Mouse (Mus musculus): ENCODE data around the gene Hdac9. TPM values are rescaled to one million over a fixed set of nuclear protein-coding genes. Genes with fewer than 3 reads are reported as not detected.

The Hdac9 gene
- polyA plus RNA-seq, 1 experiment from 2014 or later: 9.1 TPM

DNA sequence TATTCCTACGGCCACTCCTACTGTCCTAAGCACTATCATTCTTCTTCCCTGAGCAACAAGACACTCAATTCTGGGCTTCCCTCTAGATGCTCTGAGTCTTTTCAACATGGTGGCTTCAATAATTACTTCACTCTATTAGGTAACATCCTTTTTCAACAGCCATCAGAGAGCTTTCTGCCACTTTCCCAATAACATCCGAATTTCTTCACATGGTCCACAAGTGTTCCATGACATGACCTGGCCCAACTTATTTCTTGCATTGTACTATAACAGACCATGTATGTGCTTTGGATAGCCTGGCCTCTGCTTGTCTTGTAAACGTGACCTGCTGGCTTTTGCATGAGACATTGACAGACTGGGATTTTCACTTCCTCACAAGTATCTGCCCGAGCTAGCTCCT lies 538.3 kb downstream of the Hdac9 start:
- Histone ChIP-seq H3K9ac (no peak overlapping the region), H3K4me1 (no peaks in the 10 kb centered on the region), H3K36me3 (no peaks in the 10 kb centered on the region), H3K27me3 (no peaks in the 10 kb centered on the region), H3K27ac (no peak overlapping the region), H3K4me3 (no peak overlapping the region), H3K9me3 (replicated peaks) (no peaks in the 10 kb centered on the region), H3K4me2 (replicated peaks) (no peak overlapping the region)
- ATAC-seq (ENCODE audit: low FRiP score): no peak
- 85% methylated on average over 4 of the region's 4 CpGs for WGBS

DNA sequence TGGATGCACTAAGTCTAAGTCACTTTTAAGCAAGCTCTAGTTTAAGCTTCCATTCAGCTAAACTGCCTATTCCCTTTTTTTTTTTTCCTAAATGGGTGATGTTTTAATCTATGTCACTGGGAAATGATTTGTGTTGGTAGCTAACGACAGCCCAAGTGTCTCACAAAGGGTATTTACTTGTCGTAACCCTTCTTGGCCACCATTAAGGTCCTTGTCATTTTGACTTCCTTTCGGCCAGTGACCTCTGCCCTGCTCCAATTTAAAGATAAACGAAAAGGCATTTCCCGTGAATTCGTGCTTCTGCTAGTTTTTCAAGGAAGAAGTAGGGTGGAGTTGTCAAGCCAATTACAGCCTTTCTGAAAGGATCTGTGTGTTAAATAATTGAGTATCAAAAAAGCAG lies 565.0 kb downstream of the Hdac9 start:
- no peak overlapping the region for H3K4me2 ChIP-seq (replicated peaks)
- H3K27me3 ChIP-seq: no peaks in the 10 kb centered on the region
- H3K36me3 ChIP-seq: no peaks in the 10 kb centered on the region
- H3K9me3 ChIP-seq (replicated peaks): no peaks in the 10 kb centered on the region
- H3K4me3 ChIP-seq: no peak overlapping the region
- H3K9ac ChIP-seq: no peak overlapping the region
- ATAC-seq (ENCODE audit: low FRiP score): no peak
- H3K27ac ChIP-seq: no peak overlapping the region
- H3K4me1 ChIP-seq: no peaks in the 10 kb centered on the region
- WGBS: 4% methylated on average over 6 of the region's 6 CpGs

DNA sequence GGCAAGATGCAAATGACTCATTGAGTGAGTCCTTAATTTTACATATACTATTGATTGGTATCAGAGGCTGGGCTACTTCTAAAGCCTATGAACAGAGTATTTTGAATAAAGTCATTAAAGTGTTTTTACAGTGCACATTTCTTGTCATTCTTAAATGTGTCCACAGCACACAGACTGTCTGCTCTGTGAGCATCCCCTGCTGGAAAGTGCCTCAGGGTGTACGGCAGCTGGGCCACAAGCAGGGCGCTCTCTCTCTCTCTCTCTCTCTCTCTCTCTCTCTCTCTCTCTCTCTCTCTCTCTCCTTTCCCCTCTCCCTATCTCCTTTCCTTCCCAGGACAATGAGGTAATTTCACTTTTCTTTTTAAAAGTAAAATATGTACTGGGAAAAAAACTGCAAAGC lies 569.4 kb downstream of the Hdac9 start:
- H3K4me1 ChIP-seq: no peaks in the 10 kb centered on the region
- H3K4me2 ChIP-seq (replicated peaks): no peak overlapping the region
- no peak overlapping the region for H3K27ac ChIP-seq
- H3K27me3 ChIP-seq: no peaks in the 10 kb centered on the region
- no peak overlapping the region for H3K4me3 ChIP-seq
- no peak for ATAC-seq (ENCODE audit: low FRiP score)
- H3K9ac ChIP-seq: no peak overlapping the region
- 65% methylated on average over 2 of the region's 2 CpGs for WGBS
- no peaks in the 10 kb centered on the region for H3K36me3 ChIP-seq
- no peaks in the 10 kb centered on the region for H3K9me3 ChIP-seq (replicated peaks)

DNA sequence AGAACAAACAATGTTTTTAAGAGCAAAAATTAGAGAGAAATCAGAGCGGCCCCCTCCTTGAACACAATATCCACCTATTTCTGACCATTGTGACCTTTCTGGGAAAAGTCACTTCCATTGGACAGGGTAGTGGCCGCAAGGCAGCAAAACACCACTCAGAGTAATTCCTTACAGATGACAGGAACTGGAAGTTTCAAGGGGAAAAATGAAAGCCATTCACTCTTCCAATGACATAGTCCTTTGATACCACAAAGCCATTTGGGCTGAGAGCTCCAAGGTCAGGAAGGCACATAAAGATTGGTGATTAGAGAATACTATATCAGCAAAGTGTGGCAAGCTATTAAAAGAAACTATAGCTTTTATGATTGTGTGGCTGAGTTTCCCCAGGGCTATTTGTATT lies 574.1 kb downstream of the Hdac9 start:
- ATAC-seq (ENCODE audit: low FRiP score): no peak
- H3K27ac ChIP-seq: no peak overlapping the region
- no peak overlapping the region for H3K4me3 ChIP-seq
- no peak overlapping the region for H3K9ac ChIP-seq
- no peaks in the 10 kb centered on the region for H3K9me3 ChIP-seq (replicated peaks)
- H3K4me1 ChIP-seq: no peaks in the 10 kb centered on the region
- 68% methylated on average over 2 of the region's 2 CpGs for WGBS
- H3K27me3 ChIP-seq: no peaks in the 10 kb centered on the region
- H3K4me2 ChIP-seq (replicated peaks): no peak overlapping the region
- no peaks in the 10 kb centered on the region for H3K36me3 ChIP-seq

DNA sequence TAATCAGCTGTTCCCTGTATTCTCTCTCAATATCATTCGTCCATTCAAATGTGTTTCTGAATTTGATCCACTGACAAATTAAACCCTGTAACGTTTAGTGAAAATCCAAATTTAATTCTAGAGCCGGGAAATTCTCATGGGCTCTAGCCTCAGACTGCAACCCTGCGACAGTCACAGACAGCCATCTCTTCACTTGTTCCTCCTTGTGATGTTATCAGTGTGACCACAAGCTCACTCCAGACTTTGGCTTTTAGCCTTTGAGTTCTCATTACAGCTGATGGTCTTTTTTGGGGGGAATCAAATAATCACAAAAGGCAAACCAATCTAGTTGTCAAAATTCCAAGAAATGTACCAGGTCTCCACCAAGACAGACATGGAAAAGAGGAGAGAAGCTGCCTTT lies 578.0 kb downstream of the Hdac9 start:
- 84% methylated on average over 4 of the region's 4 CpGs for WGBS

DNA sequence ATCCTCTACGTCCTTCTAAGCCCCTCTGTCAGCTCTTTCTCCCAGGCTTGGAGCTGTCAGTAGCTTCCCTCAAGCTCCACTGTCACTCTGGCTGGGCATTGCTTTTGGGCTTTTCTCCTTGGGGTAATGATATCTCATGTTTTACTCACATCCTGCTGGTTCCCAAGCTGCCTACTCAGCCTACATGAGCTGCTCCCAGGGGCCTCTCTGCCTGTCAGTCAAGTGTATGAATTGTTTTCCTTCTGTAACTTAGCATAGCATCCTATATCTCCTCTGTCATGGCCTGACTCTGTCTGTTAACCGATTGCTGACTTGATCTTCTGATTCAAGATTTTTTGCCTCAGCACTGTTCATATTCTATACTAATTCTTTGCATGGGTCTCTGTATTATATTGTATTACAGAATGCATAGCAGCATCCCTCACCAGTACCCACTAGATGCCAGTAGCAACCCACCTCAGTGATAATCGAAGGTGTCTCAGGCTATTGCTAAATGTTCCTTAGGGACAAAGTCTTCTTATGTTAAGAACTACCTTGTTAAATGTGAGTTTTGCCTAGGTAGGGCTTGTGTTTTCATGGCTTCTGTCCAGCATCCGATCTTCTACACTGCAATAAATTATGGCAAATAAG lies 582.3 kb downstream of the Hdac9 start:
- Histone ChIP-seq H3K27ac (no peak overlapping the region), H3K36me3 (no peaks in the 10 kb centered on the region), H3K4me2 (replicated peaks) (no peak overlapping the region), H3K27me3 (no peaks in the 10 kb centered on the region), H3K9ac (no peak overlapping the region), H3K9me3 (replicated peaks) (no peaks in the 10 kb centered on the region), H3K4me3 (no peak overlapping the region), H3K4me1 (0 out of 2 replicates have a peak, but pooled peaks cover 4% of the 10 kb centered on the region)
- no peak for ATAC-seq (ENCODE audit: low FRiP score)
- 80% methylated on average over 4 of the region's 4 CpGs for whole genome bisulfite sequencing

More for the DNA sequence above, 578.0 kb downstream of the Hdac9 start:
- Histone ChIP-seq H3K36me3 (no peaks in the 10 kb centered on the region), H3K4me1 (0 out of 2 replicates have a peak, but pooled peaks cover 4% of the 10 kb centered on the region), H3K9me3 (replicated peaks) (no peaks in the 10 kb centered on the region), H3K4me2 (replicated peaks) (no peak overlapping the region), H3K27ac (no peak overlapping the region), H3K27me3 (no peaks in the 10 kb centered on the region), H3K9ac (no peak overlapping the region), H3K4me3 (no peak overlapping the region)
- ATAC-seq (ENCODE audit: low FRiP score): no peak

DNA sequence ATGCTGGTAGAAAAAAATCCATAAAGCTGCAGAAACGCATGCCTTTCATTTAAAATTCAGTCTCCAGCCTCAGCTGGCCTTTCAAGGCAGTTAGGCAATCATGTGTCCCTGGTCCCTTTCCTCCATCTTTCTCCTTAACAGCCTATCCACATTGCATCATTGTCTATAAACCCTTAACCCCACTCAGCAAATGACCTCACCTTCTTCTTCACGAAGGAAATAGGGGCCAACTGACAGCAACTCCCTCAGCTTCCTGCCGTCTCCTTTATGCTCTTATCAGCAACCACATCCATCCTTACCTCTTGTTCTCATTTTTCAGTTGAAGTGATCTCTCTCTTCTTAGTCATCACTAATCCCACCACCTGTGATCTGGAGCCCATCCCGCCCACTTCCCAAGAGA lies 584.0 kb downstream of the Hdac9 start:
- WGBS: 69% methylated on average over 4 of the region's 4 CpGs
- H3K4me1 ChIP-seq: 0 out of 2 replicates have a peak, but pooled peaks cover 4% of the 10 kb centered on the region
- no peak overlapping the region for H3K27ac ChIP-seq
- H3K4me3 ChIP-seq: no peak overlapping the region
- H3K4me2 ChIP-seq (replicated peaks): no peak overlapping the region
- no peaks in the 10 kb centered on the region for H3K9me3 ChIP-seq (replicated peaks)
- H3K9ac ChIP-seq: no peak overlapping the region
- H3K36me3 ChIP-seq: no peaks in the 10 kb centered on the region
- H3K27me3 ChIP-seq: no peaks in the 10 kb centered on the region
- ATAC-seq (ENCODE audit: low FRiP score): no peak

DNA sequence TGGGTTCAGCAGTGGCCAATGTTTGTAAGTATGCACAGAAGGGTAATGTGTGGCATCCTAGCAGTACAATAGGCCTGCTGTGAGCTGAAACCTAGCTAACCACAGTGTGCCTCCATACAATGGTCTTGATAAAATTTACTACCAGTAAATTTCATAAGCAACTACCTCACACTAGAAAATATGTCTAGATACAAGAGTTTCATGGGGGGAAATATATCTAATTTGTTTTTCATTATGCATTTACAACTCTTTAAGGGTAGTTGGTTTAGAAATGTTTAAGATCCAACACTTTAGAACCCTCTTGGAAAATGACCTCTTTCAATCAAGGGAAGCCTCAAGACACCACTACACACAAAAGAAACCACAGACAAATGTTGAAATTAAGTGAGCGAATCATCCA lies 589.8 kb downstream of the Hdac9 start:
- no peak overlapping the region for H3K4me3 ChIP-seq
- no peak overlapping the region for H3K9ac ChIP-seq
- no peak overlapping the region for H3K4me2 ChIP-seq (replicated peaks)
- H3K27ac ChIP-seq: no peak overlapping the region
- ATAC-seq (ENCODE audit: low FRiP score): no peak
- no peaks in the 10 kb centered on the region for H3K36me3 ChIP-seq
- H3K27me3 ChIP-seq: no peaks in the 10 kb centered on the region
- H3K9me3 ChIP-seq (replicated peaks): no peaks in the 10 kb centered on the region
- no peaks in the 10 kb centered on the region for H3K4me1 ChIP-seq
- WGBS: 89% methylated on average over 1 of the region's 1 CpGs

DNA sequence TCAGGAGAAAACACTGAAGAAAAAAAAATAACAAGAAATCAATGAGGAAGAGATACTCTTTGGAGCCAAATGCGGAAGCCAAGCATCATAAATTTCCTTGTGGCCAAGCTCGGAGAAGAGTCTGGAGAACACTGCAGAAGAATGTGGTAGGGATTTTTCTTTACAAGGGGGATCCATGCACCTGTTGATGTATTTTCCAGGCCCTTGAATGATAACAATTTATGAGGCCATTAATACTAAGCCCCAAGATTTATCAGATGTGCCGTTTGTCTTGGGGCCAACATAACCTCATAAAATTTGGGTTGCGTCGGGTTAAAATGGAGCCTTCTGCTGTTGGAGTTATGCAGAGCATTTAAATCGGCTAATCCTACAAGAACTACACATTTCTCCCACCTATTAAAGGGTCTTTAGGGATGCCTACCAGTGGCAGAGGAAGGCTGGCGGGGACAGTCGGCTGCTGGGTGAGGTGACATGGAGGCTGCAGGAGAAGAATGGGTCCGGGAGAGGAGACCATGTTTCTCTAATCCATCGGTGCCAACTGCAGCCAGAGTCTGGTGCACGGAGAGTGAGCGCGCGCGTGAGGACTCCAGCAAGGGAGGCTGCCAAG lies 604.7 kb downstream of the Hdac9 start:
- no peaks in the 10 kb centered on the region for H3K9me3 ChIP-seq (replicated peaks)
- WGBS: 88% methylated on average over 15 of the region's 15 CpGs
- no peak overlapping the region for H3K27ac ChIP-seq
- H3K4me2 ChIP-seq (replicated peaks): no peak overlapping the region
- H3K4me1 ChIP-seq: no peaks in the 10 kb centered on the region
- ATAC-seq (ENCODE audit: low FRiP score): no peak
- H3K9ac ChIP-seq: no peak overlapping the region
- H3K4me3 ChIP-seq: no peak overlapping the region
- no peaks in the 10 kb centered on the region for H3K27me3 ChIP-seq
- no peaks in the 10 kb centered on the region for H3K36me3 ChIP-seq

DNA sequence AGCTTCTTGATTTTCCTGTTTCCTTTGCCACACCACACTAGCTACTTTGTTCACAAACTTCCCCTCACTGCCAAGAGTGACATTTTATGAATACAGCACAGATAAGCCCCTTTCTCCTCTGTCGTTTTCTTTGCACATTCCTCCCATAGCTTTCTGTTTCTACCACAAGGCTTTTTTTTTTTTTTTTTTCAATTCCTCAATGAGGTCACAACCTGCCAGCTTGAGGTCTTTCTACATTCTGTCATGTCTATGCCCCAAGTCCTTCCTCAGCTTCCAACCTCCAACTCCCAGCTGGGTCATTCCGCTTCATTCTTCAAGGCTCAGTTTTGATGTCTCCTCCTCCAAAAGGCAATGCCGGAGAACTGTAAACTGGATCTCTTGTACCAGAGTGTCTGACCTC lies 611.4 kb downstream of the Hdac9 start:
- no peak overlapping the region for H3K4me3 ChIP-seq
- no peaks in the 10 kb centered on the region for H3K36me3 ChIP-seq
- no peaks in the 10 kb centered on the region for H3K9me3 ChIP-seq (replicated peaks)
- H3K4me2 ChIP-seq (replicated peaks): no peak overlapping the region
- WGBS: 44% methylated on average over 3 of the region's 3 CpGs
- no peak overlapping the region for H3K9ac ChIP-seq
- ATAC-seq (ENCODE audit: low FRiP score): no peak
- no peaks in the 10 kb centered on the region for H3K27me3 ChIP-seq
- H3K27ac ChIP-seq: no peak overlapping the region
- H3K4me1 ChIP-seq: no peaks in the 10 kb centered on the region

DNA sequence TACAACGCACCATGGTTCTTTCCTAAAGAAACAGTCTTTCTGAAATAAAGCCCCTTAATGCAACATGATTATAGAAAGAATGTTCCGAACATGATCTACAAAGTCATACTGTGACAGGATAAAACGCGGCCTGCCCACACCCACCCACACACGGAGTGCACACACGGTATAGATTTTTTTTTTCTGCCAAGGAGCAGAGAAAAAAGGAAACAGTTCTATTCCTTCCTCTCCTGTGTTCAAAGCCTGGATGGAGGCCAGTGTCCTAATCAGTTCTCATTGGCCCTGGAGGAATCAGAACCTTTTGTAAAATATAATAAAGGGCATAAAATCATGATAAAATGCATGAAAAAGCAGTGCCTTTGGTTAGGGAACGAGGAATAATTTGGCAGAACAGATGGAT lies 624.5 kb downstream of the Hdac9 start:
- Histone ChIP-seq H3K9ac (no peak overlapping the region), H3K36me3 (no peaks in the 10 kb centered on the region), H3K27ac (no peak overlapping the region), H3K4me2 (replicated peaks) (no peak overlapping the region), H3K4me3 (no peak overlapping the region), H3K4me1 (no peaks in the 10 kb centered on the region), H3K9me3 (replicated peaks) (no peaks in the 10 kb centered on the region), H3K27me3 (no peaks in the 10 kb centered on the region)
- no peak for ATAC-seq (ENCODE audit: low FRiP score)
- 64% methylated on average over 7 of the region's 7 CpGs for WGBS

DNA sequence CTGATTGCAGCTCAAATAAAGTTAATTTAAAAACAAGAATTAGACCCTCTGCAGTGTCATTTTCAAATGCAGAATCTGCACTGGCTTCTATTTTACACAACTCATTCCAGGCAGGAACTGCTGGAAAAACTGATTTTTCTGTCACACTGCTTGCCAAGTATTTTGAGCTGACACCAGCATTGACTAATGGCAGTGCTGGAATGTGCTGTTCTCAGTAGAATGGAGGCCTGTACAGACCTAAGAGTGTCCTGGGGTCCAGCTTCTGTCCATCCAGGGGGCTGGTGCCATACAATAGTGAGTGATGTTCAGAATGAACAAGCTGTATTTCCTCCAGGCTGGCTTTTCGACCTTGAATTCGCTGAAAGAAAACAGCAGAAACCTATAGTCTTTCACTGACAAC lies 629.7 kb downstream of the Hdac9 start:
- Histone ChIP-seq H3K27ac (no peak overlapping the region), H3K36me3 (no peaks in the 10 kb centered on the region), H3K9me3 (replicated peaks) (no peaks in the 10 kb centered on the region), H3K4me2 (replicated peaks) (no peak overlapping the region), H3K27me3 (no peaks in the 10 kb centered on the region), H3K4me1 (no peaks in the 10 kb centered on the region), H3K4me3 (no peak overlapping the region), H3K9ac (no peak overlapping the region)
- ATAC-seq (ENCODE audit: low FRiP score): no peak
- WGBS: 59% methylated on average over 2 of the region's 2 CpGs

DNA sequence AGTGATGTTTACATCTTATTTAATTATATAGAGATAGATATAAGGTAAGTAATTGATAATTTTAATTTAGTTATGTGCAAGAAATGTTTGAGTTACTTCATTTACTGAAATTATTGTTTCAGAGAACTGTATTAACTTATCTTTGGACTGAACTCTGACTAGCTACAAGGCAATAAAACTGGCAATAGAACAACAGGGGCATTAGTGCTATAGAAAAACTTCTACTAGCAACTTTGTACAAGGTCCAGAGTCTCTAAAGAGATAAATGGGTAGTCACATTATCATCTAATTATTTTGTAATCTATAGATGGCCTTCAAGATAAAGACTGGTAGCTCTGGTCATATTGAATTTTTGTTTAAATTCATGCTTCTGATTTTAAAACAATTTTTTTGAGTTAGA lies 632.0 kb downstream of the Hdac9 start:
- Histone ChIP-seq H3K27ac (no peak overlapping the region), H3K4me2 (replicated peaks) (no peak overlapping the region), H3K36me3 (no peaks in the 10 kb centered on the region), H3K4me3 (no peak overlapping the region), H3K9ac (no peak overlapping the region), H3K4me1 (no peaks in the 10 kb centered on the region), H3K9me3 (replicated peaks) (no peaks in the 10 kb centered on the region), H3K27me3 (no peaks in the 10 kb centered on the region)
- no peak for ATAC-seq (ENCODE audit: low FRiP score)
